Mouse (Mus musculus) bone marrow macrophage, adult 2 months (primary cell): Measurements from ENCODE around the gene Aldh18a1. TPM values are rescaled to one million over a fixed set of nuclear protein-coding genes. Genes with fewer than 3 reads are reported as not detected.
A peak's percentile ranks its signal among the peaks of the same experiment; 100 is the strongest.
"Not testable (repeated sequence)": the region's sequence is repeated elsewhere in the genome, so short reads cannot be mapped to it uniquely, and the experiment has no call there.

Experiments
- H3K27ac ChIP-seq: 2 replicates; pipeline ENCODE4 v1.5.1; 2012; ENCODE audit warnings: low read depth, low read length; ENCODE audit not compliant: insufficient read depth
- H3K4me1 ChIP-seq: 2 replicates; pipeline ENCODE4 v1.6.1; 2012; ENCODE audit warnings: low read length; ENCODE audit not compliant: control insufficient read depth, insufficient read depth
- H3K4me3 ChIP-seq: 2 replicates; pipeline ENCODE4 v1.5.1; 2012; ENCODE audit warnings: mild to moderate bottlenecking, low read length, moderate library complexity; ENCODE audit not compliant: insufficient read depth
- CTCF ChIP-seq: IDR thresholded peaks from 2 replicates; pipeline ENCODE4 v1.5.1; 2012; ENCODE audit warnings: low read depth, mild to moderate bottlenecking, low read length, moderate library complexity
- POLR2A ChIP-seq: IDR thresholded peaks from 2 replicates; pipeline ENCODE4 v1.6.1; 2012; ENCODE audit warnings: mild to moderate bottlenecking, low read depth, low read length, borderline replicate concordance
- polyA plus RNA-seq: library from polyadenylated mRNA; stranded (reverse); fragments of >200 nt; gene quantifications from 2 replicates; pipeline ENCODE4 v1.2.4, GENCODE M21; 2012; ENCODE audit not compliant: missing spikeins, insufficient read depth, insufficient read length

Aldh18a1 gene
- polyA plus RNA-seq, 1 experiment = 4.3 TPM

DNA sequence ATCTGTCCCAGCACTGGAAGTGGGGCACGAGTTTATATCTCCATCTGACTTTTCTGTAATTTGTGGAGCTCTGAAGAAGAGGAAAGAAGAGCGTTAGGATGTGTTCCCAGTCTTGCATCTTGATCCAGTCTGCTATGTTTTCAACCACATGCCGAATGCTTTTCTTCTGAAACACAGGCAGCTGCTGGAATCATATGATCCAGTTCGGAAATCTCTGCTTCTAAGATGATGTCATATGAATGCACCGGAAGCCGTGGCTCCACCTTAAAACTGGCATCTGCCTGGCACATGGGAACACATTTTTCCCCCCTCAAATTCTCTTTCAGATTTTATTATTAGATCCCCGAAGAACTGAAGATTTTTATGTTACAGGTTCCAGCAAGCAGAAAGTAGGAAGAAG lies 26.5 kb upstream of the Aldh18a1 start:
- no peak overlapping the region for H3K4me3 ChIP-seq
- H3K27ac ChIP-seq = no peak overlapping the region
- TF ChIP-seq CTCF (no peak), POLR2A (no peak)
- peaks cover 7% of the 10 kb centered on the region for H3K4me1 ChIP-seq

DNA sequence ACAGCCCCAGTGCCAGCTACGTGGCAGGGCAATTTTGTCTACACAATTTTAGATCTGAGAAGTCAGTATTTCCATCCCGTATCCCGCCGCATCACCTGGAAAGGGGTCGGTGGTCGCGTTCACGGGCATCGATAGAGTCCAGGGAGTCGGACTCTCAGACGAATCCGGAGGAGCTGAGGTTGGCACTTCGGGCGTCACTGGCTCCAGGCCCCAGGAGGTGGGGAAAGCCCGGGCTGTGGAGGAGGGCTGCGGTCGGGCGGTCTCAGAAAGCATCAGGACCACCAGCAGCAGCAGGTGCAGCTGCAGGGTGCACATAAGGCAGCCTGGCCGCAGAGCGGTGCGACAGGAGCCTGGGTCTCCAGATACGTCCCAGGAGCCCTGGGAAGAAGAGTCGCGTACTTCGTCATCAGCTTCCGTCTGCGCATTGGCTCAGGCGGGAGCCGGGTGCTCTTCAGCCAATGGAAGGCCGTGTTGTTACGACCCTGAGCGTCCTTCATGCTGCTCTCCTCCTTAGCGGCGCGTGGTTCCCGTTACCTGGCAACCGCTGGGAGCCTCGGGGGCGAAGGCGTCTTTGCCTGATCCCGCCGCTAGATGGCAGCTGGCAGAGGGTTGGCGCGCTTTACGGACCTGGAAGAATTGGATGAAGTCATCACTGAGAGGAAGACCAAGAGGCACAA lies 23.7 kb upstream of the Aldh18a1 start, which contains the start of the genes Tctn3 and Entpd1:
Tctn3 (minus strand) TSS at position 404 of the 677 bp plus-strand sequence.
Entpd1 (plus strand) TSS at position 537 of the 677 bp plus-strand sequence.
- TF ChIP-seq POLR2A (no peak), CTCF (peak; percentile 55)
- no peak within 1 kb of the TSS for H3K27ac ChIP-seq

DNA sequence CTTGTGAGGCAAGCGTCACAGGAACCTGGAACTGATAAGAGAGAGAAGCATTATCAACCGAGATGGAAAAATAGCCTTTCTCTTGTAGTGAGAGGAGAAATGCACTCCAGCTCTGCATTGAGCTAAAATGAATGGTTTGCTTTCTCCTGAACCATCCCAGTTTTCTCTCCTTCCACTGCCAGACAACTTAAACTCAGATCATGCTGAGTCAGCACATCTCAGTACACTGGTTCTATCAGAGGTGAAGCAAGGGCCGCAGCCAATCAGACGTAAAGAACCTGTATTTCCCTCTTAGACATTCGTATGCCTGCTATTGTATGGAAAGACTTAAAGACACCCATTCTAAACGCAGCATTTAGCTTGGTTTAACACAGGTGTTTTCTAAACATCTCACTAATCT lies 19.4 kb upstream of the Aldh18a1 start:
- H3K27ac ChIP-seq = no peak overlapping the region
- H3K4me3 ChIP-seq = no peak overlapping the region
- peaks cover 7% of the 10 kb centered on the region for H3K4me1 ChIP-seq
- TF ChIP-seq POLR2A = no peak
- no peak for TF ChIP-seq CTCF

More for the DNA sequence above, 23.7 kb upstream of the Aldh18a1 start, which contains the start of the genes Tctn3 and Entpd1:
- H3K4me3 ChIP-seq = peak within 1 kb of the TSS; percentile 96
- peaks cover 7% of the 10 kb centered on the region for H3K4me1 ChIP-seq

DNA sequence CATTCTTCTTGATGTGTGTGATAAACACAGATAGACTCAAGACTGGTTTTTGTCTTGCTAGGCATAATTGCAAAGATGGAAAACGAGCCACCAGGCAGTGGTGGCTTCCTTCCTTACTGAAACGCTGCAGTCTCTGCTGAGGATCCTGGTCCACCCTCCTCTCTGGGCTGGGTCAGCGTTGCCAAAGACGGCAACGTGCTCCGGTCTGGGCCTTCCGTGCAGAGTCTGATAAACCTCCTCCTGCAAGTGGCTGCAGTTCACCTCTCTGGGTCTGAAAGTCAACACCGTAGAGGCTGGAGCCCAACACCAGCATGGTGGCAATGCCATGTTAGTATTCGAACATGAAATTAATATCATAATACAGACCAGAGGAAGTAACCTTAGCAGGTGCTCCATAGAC lies 16.9 kb upstream of the Aldh18a1 start:
- TF ChIP-seq CTCF (no peak), POLR2A (no peak)
- H3K4me1 ChIP-seq = no peaks in the 10 kb centered on the region

DNA sequence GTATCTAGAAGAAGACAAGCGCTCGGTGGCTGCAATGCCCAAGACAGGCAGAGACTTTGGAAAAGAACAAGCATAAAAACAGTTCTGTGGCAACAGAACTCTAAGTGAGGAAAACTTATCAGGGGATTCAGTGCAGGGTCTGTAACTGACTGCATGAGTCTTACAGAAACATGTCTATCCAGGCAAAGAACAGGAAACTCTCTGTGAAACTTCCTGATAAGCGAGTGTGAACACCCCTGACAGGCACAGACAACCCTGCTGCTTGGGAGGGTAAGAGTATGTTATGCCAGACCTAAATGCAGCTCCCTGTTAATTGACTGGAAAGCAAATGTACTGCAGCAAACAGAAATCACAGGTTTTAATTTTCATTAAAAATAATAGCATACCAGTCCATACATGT lies 13.6 kb upstream of the Aldh18a1 start:
- H3K4me3 ChIP-seq = no peak overlapping the region
- TF ChIP-seq POLR2A = no peak
- TF ChIP-seq CTCF = no peak
- no peak overlapping the region for H3K27ac ChIP-seq
- H3K4me1 ChIP-seq = no peaks in the 10 kb centered on the region

More for the DNA sequence above, 16.9 kb upstream of the Aldh18a1 start:
- Histone ChIP-seq H3K4me3 (no peak overlapping the region), H3K27ac (no peak overlapping the region)

DNA sequence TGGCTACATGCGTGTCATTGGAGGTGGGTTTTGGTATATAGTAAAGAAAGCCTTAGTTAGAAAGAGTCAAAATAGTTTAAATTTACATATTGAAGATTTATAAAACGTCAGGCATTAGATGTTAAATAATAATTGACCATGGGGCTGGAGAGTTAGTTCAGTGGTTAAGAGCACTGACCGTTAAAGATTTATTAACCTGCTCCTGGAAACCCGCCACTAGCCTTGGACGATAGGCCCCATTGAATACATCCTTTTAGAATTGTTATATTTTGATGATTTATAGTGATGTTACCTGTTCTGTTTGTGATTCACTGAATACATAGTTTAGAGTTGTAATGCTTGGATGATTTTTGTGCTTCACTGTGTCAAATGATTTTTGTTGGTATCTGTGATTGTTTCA lies 12.6 kb upstream of the Aldh18a1 start:
- not testable (repeated sequence) for H3K4me3 ChIP-seq, H3K27ac ChIP-seq, H3K4me1 ChIP-seq

DNA sequence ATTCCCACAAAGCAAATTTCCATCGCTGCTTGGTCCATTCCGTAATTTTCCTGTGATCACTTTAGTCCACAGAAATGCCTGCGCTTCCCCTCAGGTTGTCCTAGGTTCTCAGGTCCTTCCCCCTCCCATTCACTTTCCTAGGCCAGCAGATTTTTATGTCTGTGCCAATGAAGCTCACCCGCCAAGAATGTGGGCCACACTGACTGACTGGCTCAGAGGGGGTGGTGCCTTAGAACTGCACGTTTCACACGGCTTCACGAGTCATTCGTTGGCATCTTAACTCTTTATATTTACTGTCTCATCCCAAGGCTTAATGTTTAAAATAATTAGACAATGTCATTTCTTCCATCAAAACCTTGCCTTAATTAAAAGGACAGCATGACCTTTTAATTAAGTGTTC lies 7.6 kb upstream of the Aldh18a1 start:
- TF ChIP-seq POLR2A = no peak
- no peak for TF ChIP-seq CTCF
- Histone ChIP-seq H3K27ac (no peak overlapping the region), H3K4me1 (no peaks in the 10 kb centered on the region), H3K4me3 (no peak overlapping the region)

DNA sequence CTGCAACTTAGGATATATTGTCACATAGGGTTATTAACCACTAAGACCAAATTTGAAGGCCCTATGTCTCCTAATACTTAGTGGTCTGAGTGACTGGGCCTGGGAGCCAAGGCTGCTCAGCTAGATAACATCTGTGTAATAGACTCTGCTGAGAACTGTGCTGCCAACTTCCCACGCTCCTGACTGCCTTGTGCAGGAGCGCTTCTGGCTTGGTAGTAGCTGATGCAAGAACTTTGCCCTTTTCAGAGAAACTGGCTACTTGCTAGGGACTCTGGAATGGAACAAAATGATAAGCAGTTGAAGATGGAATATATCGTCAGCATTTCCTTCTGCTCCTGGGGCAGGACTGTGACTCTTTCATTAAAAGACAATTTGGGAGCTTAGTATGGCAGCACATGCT lies 7.0 kb upstream of the Aldh18a1 start:
- no peak overlapping the region for H3K27ac ChIP-seq
- TF ChIP-seq CTCF (no peak), POLR2A (no peak)
- no peak overlapping the region for H3K4me3 ChIP-seq
- peaks cover 5% of the 10 kb centered on the region for H3K4me1 ChIP-seq

DNA sequence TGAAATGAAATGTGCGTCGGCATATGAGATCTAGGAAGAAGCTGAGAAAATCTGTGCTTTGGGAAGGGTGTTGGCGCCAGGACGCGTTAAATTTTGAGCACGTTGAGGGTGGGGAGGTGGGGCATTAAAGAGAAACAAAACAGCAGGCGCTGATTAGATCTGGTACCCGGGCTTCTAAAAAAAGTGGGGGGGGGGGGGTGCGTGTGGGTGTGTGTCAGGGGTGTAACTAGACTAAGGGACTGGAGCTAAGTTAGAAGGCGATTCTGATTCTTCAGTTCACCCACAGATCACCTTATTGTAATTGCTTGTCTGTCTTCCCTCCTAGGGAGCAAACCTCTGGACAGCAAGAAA lies 1.2 kb upstream of the Aldh18a1 start:
- Histone ChIP-seq H3K4me3 (peak overlapping the region; percentile 67), H3K4me1 (peaks cover 18% of the 10 kb centered on the region), H3K27ac (peak overlapping the region; percentile 76)
- 0 out of 2 replicates have a peak, but pooled peaks have one; percentile 2 for TF ChIP-seq CTCF
- TF ChIP-seq POLR2A = no peak

DNA sequence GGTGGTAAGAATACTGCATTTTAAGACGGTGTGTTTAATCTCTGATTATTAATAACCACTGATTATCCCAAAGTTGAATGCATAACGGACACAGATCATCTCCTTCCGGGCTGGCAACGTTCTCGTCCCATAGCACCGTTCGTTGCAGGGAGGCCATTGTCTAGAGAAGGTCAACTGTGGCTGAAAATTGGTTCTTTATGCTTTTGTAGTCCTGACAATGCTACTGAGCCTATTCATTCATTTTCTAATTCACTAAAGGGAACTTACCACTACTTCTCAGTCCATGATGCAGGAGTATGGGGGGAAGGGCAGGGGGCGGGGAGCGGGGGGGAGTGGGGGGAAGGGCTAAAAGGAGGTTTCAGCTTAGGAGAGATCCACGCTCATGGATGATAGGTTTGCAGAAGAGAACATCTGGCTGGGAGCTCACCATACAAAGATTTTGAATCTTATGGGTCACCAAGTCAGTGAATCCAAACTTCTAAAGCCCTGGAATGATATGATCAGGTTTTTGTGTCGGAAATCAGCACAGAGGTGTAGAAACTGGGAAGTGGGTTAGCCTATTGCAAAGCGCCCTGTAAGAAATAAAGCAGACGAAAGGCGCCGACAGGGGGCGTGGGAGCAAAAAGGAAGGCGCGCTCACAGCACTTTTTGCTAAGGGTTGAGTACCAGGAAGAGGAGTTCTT lies 725 bp upstream of the Aldh18a1 start:
- Histone ChIP-seq H3K4me1 (peaks cover 18% of the 10 kb centered on the region), H3K4me3 (peak overlapping the region; percentile 92), H3K27ac (peak overlapping the region; percentile 76)
- peak; percentile 58 for TF ChIP-seq CTCF
- TF ChIP-seq POLR2A = no peak
